Mouse (Mus musculus): ENCODE measurements at regions not wholly inside any gene's neighbourhood (a gene's known extent, or its start where the extent isn't known, plus 50 kb on each side); places are given as distances from the start of the nearest gene placed in this dataset.

DNA sequence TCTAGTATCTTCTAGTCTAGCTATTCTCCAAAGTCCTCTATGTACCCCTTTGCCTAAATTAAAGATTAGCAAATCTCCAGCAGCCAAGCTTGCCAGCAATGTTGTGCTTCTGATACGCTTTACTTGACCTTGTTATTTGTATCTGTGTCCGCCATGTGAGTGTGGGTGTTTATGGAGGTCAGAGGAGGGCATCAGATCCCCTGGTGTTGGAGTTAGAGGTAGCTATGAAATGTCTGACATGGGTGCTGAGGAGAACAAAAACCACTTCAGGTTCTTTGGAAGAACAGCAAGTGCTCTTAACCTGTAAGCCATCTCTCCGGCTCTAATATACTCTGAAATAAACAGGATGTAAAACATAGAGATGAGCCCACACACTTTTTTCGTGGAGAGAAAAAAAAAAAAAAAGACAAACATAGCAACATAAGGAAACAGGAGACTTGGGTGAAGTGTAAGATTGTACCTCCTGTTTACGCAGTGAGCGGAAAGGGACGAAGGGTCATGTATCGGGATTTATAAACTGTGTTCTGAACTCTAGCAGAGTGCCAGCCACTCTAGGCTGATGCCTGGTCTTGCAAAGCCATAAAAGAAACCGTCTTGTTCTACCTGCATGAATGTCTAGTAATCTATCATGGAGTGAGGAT is 326.3 kb downstream of the Gadd45g start:
- TF ChIP-seq USF2 (IDR thresholded peaks at IDR 0.05; ENCODE audit: borderline replicate concordance in 1 of 2, insufficient read depth in 1 of 2, low read depth in 1 of 2, low read length in 2 of 2) (no peak), POLR2A (IDR thresholded peaks at IDR 0.05; ENCODE audit: control insufficient read depth in 1 of 2, insufficient read depth in 1 of 2, low read depth in 1 of 2, low read length in 2 of 2, poor library complexity in 1 of 2) (no peak), CTCF (IDR thresholded peaks at IDR 0.05 in 2 of 3, conservative IDR thresholded peaks at IDR 0.05 in 1 of 3; ENCODE audit: control insufficient read depth in 1 of 3, insufficient read depth in 1 of 3, low read depth in 2 of 3, low read length in 3 of 3, poor library complexity in 1 of 3, severe bottlenecking in 1 of 3) (no peak)

Data from MEL (cell line).